Mouse (Mus musculus) ES-E14 (cell line): ENCODE results near the gene Ddc.

Experiments used
- HCFC1 ChIP-seq: IDR thresholded peaks from 2 replicates; pipeline ENCODE4 v1.6.1; 2012; ENCODE audit warnings: low read length, inconsistent platforms, borderline replicate concordance; ENCODE audit not compliant: insufficient read depth
- MAFK ChIP-seq: IDR thresholded peaks from 2 replicates; pipeline ENCODE4 v1.6.1; 2014; ENCODE audit warnings: mild to moderate bottlenecking, low read depth, low read length, inconsistent platforms; ENCODE audit not compliant: insufficient read depth

- TF ChIP-seq MAFK (no peak), HCFC1 (no peak)
Measured at GRCm38 (mm10) chr11:11818797-11819196, 79.1 kb downstream of the Ddc start.
